Mouse (Mus musculus) bone marrow, adult 2 months (tissue): ENCODE measurements at regions not wholly inside any gene's neighbourhood (a gene's known extent, or its start where the extent isn't known, plus 50 kb on each side); places are given as distances from the start of the nearest gene placed in this dataset.

Experiments
- CTCF ChIP-seq: fragments of 200-500 bp; IDR thresholded peaks from 2 replicates; pipeline ENCODE4 v1.5.1; 2011; ENCODE audit warnings: low read length, control low read depth; ENCODE audit not compliant: control insufficient read depth, insufficient read depth
- POLR2A ChIP-seq: fragments of 200-500 bp; IDR thresholded peaks from 2 replicates; pipeline ENCODE4 v1.6.1; 2011; ENCODE audit warnings: low read depth, mild to moderate bottlenecking, control low read depth, low read length, borderline replicate concordance; ENCODE audit not compliant: control insufficient read depth

DNA sequence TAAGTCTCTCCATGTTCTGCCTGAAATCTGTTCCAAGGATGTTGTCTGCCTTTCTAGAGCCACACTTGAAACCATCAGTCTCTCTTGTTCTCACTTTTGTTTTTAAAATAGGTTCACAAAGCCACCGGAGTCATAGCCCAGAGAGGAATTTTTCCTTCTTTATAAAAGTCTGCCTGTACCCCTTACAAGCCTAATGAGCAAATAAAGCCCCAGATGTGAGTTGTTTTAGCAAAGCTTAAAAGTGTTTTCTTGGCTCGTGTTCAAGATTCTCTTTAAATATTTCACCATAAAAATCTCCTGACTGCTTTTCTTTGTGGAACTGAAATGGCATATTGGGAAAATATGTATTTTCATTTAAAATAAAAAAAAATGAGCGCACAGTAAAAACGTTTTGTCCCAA, 521.3 kb downstream of the Ptprc start:
- no peak for TF ChIP-seq POLR2A
- TF ChIP-seq CTCF = no peak
